Mouse (Mus musculus) embryonic facial prominence, embryonic 14.5 days (tissue): Measurements from ENCODE around the gene Inka2. TPM values are rescaled to one million over a fixed set of nuclear protein-coding genes. Genes with fewer than 3 reads are reported as not detected.
A peak's percentile ranks its signal among the peaks of the same experiment; 100 is the strongest.

ENCODE experiments used
- ATAC-seq: fragments of 200-750 bp; cut with Nextera tagmentation; 2 replicates; pipeline ENCODE4 v1.8.0; 2017; ENCODE audit warnings: low read depth, moderate number of reproducible peaks, moderate TSS enrichment
- DNase-seq: peaks from one replicate; pipeline ENCODE4 v3.0.0-alpha.2; 2015; ENCODE audit warnings: low spot score
- H3K27ac ChIP-seq: fragments of 300-500 bp; sonication (generic); replicated peaks from 2 replicates; pipeline ENCODE4 v1.5.1; 2014; ENCODE audit warnings: low read depth, mild to moderate bottlenecking, low read length, moderate library complexity
- H3K27me3 ChIP-seq: fragments of 300-500 bp; sonication (generic); replicated peaks from 2 replicates; pipeline ENCODE4 v1.6.1; 2014; ENCODE audit warnings: low read length; ENCODE audit not compliant: control insufficient read depth, insufficient read depth
- H3K36me3 ChIP-seq: fragments of 300-500 bp; sonication (generic); 2 replicates; pipeline ENCODE4 v1.6.1; 2014; ENCODE audit warnings: low read length, mixed read lengths; ENCODE audit not compliant: control insufficient read depth, insufficient read depth
- H3K4me1 ChIP-seq: fragments of 300-500 bp; sonication (generic); 2 replicates; pipeline ENCODE4 v1.6.1; 2014; ENCODE audit warnings: antibody characterized with exemption, low read length; ENCODE audit not compliant: control insufficient read depth, insufficient read depth
- H3K4me2 ChIP-seq: fragments of 300-500 bp; sonication (generic); 2 replicates; pipeline ENCODE4 v1.6.1; 2014; ENCODE audit warnings: low read depth, mild to moderate bottlenecking, low read length, moderate library complexity, mixed read lengths
- H3K4me3 ChIP-seq: fragments of 300-500 bp; sonication (generic); 2 replicates; pipeline ENCODE4 v1.5.1; 2014; ENCODE audit warnings: low read depth, mild to moderate bottlenecking, low read length
- H3K9ac ChIP-seq: fragments of 300-500 bp; sonication (generic); 2 replicates; pipeline ENCODE4 v1.6.1; 2014; ENCODE audit warnings: low read depth, mild to moderate bottlenecking, low read length, moderate library complexity, mixed read lengths
- H3K9me3 ChIP-seq: fragments of 300-500 bp; sonication (generic); 2 replicates; pipeline ENCODE4 v1.6.1; 2016; ENCODE audit warnings: low read length; ENCODE audit not compliant: control insufficient read depth
- WGBS: fragments of 180-500 bp; shearing (Covaris S2); extraction: QIAGEN DNeasy Blood & Tissue Kit; methylation state at CpG from one replicate; pipeline ENCODE4 v1.1.7; 2014; 5-methylcytosine and 5-hydroxymethylcytosine counted together
- polyA plus RNA-seq: library from polyadenylated mRNA; unstranded; fragments of >200 nt; fragmentation: Nextera tagmentation; extraction: Ambion mirVana; gene quantifications from 2 replicates; pipeline ENCODE4 v1.2.1, GENCODE M21; 2014

Inka2 gene
- polyA plus RNA-seq, 1 experiment from 2014 or later: 2.8 TPM

DNA sequence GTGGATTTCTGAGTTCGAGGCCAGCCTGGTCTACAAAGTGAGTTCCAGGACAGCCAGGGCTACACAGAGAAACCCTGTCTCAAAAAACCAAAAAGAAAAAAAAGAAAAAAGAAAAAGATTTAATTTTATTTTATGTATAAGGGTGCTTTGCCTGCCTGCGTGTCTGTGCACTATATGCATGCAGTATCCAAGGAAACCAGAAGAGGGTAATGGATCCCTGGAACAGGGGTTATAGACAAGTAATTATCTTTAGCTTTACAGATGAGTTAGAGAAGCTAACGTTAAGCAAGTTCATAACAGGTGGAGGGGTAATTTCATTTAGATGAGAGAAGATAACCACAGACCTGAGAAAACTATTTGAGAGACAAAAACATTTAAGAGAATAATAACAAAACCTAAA is 49.8 kb downstream of the Inka2 start:
- no peak overlapping the region for H3K4me2 ChIP-seq
- H3K27me3 ChIP-seq: no peaks in the 10 kb centered on the region
- H3K9ac ChIP-seq: no peak overlapping the region
- no peaks in the 10 kb centered on the region for H3K9me3 ChIP-seq
- H3K4me3 ChIP-seq: no peak overlapping the region
- DNase-seq: no peak
- no peaks in the 10 kb centered on the region for H3K36me3 ChIP-seq
- ATAC-seq: no peak
- no peaks in the 10 kb centered on the region for H3K4me1 ChIP-seq
- no peak overlapping the region for H3K27ac ChIP-seq
- WGBS: 69% methylated on average over 2 of the region's 3 CpGs

DNA sequence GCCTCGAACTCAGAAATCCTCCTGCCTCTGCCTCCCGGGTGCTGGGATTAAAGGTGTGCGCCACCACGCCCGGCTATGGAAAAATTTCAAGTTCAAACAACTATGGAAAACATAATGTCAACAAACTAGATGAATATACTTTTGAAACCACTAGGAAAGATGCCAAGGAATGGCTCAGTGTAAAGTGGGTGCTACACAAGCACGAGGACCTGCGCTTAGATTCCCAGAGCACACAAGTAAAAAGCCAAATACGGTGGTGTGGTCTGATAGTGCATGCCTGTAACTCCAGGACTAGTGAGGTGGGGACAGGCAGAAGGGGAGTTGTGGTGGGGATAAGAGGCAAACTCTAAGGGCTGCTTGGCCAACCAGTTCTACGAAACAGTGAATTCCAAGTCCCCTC is 50.7 kb downstream of the Inka2 start:
- Histone ChIP-seq H3K27ac (no peak overlapping the region), H3K27me3 (no peaks in the 10 kb centered on the region), H3K4me3 (no peak overlapping the region), H3K4me1 (no peaks in the 10 kb centered on the region), H3K36me3 (no peaks in the 10 kb centered on the region), H3K9me3 (no peaks in the 10 kb centered on the region), H3K4me2 (no peak overlapping the region), H3K9ac (no peak overlapping the region)
- 94% methylated on average over 9 of the region's 9 CpGs for WGBS
- ATAC-seq (no peak), DNase-seq (no peak)

DNA sequence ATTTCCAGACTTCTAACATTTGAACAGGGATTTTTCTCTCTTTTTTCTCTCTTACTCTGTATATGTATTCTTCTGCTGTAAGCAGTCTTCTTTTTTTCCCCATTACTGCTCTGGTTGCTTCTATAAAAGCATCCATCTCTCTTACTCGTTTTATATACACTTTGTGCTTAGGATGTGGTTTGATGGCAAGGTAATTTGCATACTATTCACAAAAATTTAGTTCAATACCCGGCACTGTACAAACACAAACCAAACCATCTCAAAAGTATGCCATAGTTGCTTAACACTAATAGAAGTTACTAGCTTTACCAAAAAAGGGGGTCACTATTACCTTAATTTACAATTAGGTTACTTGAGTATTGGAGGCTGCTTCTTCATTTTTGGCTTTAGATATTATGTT is 52.1 kb downstream of the Inka2 start:
- no peak overlapping the region for H3K4me2 ChIP-seq
- no peak overlapping the region for H3K4me3 ChIP-seq
- no peaks in the 10 kb centered on the region for H3K27me3 ChIP-seq
- H3K36me3 ChIP-seq: no peaks in the 10 kb centered on the region
- no peaks in the 10 kb centered on the region for H3K4me1 ChIP-seq
- H3K9ac ChIP-seq: no peak overlapping the region
- WGBS: 77% methylated on average over 2 of the region's 2 CpGs
- no peak overlapping the region for H3K27ac ChIP-seq
- DNase-seq (no peak), ATAC-seq (no peak)
- H3K9me3 ChIP-seq: no peaks in the 10 kb centered on the region

GRCm38 (mm10) chr3:105757323-105758083 is 53.1 kb downstream of the Inka2 start:
- Histone ChIP-seq H3K4me2 (no peak overlapping the region), H3K4me3 (no peak overlapping the region), H3K9ac (no peak overlapping the region), H3K27me3 (no peaks in the 10 kb centered on the region), H3K9me3 (no peaks in the 10 kb centered on the region), H3K27ac (no peak overlapping the region), H3K4me1 (no peaks in the 10 kb centered on the region), H3K36me3 (no peaks in the 10 kb centered on the region)
- 64% methylated on average over 6 of the region's 6 CpGs for WGBS
- ATAC-seq (no peak), DNase-seq (no peak)

DNA sequence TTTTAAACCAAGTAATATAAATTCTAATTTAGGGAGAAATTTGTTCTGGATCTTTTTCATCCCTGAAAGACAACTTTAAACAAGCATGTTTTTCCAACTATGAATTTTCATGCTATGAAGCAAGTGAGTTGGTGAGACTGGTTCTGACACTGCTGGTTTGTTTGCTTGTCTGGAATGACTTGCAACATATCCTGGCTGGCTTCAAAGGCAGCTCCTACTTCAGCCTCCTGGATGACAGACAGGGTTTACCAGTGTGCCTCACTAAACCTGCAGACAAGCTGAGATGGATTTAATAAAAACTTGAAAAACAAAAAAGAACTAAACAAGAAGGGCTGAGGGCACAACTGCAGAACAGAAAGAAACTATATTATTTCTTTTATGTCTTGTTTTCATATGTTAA is 53.7 kb downstream of the Inka2 start:
- H3K27me3 ChIP-seq: no peaks in the 10 kb centered on the region

GRCm38 (mm10) chr3:105758658-105759057 is 54.3 kb downstream of the Inka2 start:
- Histone ChIP-seq H3K4me3 (no peak overlapping the region), H3K4me2 (no peak overlapping the region), H3K9ac (no peak overlapping the region), H3K9me3 (no peaks in the 10 kb centered on the region), H3K36me3 (no peaks in the 10 kb centered on the region), H3K27me3 (no peaks in the 10 kb centered on the region), H3K4me1 (no peaks in the 10 kb centered on the region), H3K27ac (no peak overlapping the region)
- WGBS: 61% methylated on average over 4 of the region's 4 CpGs
- DNase-seq (no peak), ATAC-seq (no peak)

More for the DNA sequence above, 53.7 kb downstream of the Inka2 start:
- ATAC-seq (no peak), DNase-seq (peak; percentile 37)
- Histone ChIP-seq H3K4me2 (no peak overlapping the region), H3K27ac (no peak overlapping the region), H3K9me3 (no peaks in the 10 kb centered on the region), H3K36me3 (no peaks in the 10 kb centered on the region), H3K4me1 (no peaks in the 10 kb centered on the region), H3K9ac (no peak overlapping the region), H3K4me3 (no peak overlapping the region)

DNA sequence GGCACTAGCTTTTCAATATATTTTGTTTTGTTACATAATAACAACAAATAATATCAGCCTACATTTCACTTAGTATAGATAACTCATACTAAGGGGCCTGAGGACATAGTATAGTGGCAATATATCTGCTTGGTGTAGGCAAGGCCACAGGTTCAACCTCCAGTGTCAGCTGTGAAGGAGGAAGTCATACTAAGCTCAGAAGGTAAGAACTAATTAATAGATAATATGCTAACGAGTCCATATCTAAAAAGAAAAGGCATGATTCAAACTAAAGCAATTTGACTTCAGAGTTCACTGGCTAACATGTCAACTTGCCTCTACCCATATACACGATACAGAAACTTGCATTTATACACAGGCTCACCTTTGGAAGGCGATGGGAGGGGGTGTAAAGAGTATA is 55.7 kb downstream of the Inka2 start:
- no peak for ATAC-seq
- H3K9me3 ChIP-seq: no peaks in the 10 kb centered on the region
- 91% methylated on average over 3 of the region's 3 CpGs for WGBS

GRCm38 (mm10) chr3:105763132-105763851 is 58.9 kb downstream of the Inka2 start:
- DNase-seq: no peak
- 68% methylated on average over 4 of the region's 4 CpGs for WGBS
- Histone ChIP-seq H3K4me1 (no peaks in the 10 kb centered on the region), H3K27ac (no peak overlapping the region), H3K27me3 (no peaks in the 10 kb centered on the region), H3K36me3 (no peaks in the 10 kb centered on the region), H3K4me3 (no peak overlapping the region), H3K9me3 (no peaks in the 10 kb centered on the region), H3K4me2 (no peak overlapping the region), H3K9ac (no peak overlapping the region)
- ATAC-seq: no peak

More for the DNA sequence above, 55.7 kb downstream of the Inka2 start:
- H3K9ac ChIP-seq: no peak overlapping the region
- no peaks in the 10 kb centered on the region for H3K36me3 ChIP-seq
- no peak overlapping the region for H3K27ac ChIP-seq
- H3K4me3 ChIP-seq: no peak overlapping the region
- H3K4me1 ChIP-seq: no peaks in the 10 kb centered on the region
- H3K4me2 ChIP-seq: no peak overlapping the region
- no peak for DNase-seq
- no peaks in the 10 kb centered on the region for H3K27me3 ChIP-seq

- whole genome bisulfite sequencing: 84% methylated on average over 6 of the region's 6 CpGs
- H3K9ac ChIP-seq: no peak overlapping the region
Observed at GRCm38 (mm10) chr3:105768529-105768928, 64.1 kb downstream of the Inka2 start.

More at GRCm38 (mm10) chr3:105768529-105768928, 64.1 kb downstream of the Inka2 start:
- Histone ChIP-seq H3K36me3 (no peaks in the 10 kb centered on the region), H3K27me3 (no peaks in the 10 kb centered on the region), H3K4me1 (no peaks in the 10 kb centered on the region), H3K27ac (no peak overlapping the region), H3K4me2 (no peak overlapping the region), H3K9me3 (no peaks in the 10 kb centered on the region), H3K4me3 (no peak overlapping the region)
- DNase-seq (no peak), ATAC-seq (no peak)
